Mouse (Mus musculus): ENCODE measurements at regions not wholly inside any gene's neighbourhood (a gene's known extent, or its start where the extent isn't known, plus 50 kb on each side); places are given as distances from the start of the nearest gene placed in this dataset.
"Not testable (repeated sequence)": the region's sequence is repeated elsewhere in the genome, so short reads cannot be mapped to it uniquely, and the experiment has no call there.

DNA sequence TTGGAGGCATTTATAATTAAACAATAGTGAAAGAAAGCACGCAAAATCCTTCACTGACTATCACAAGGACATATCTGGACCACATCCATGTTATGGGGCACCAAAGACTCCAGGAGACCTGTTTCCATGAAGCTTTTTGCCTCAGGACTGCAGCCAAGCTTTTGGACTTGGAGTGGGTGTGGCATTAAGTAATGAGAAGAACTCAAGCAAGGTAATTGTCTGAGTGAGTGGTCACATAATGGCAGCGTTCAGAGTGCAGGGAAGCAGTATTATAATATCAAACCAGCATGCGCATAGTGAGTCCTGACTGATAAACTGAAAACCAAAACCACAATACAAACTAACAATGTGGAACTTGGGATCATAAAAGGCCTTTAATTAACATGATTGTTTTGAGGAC is 208.0 kb upstream of the Edil3 start:
- no peak for TF ChIP-seq POU5F1 (IDR thresholded peaks at IDR 0.05; ENCODE audit: borderline replicate concordance, low read length)
- TF ChIP-seq CTCF (conservative IDR thresholded peaks at IDR 0.05; ENCODE audit: low read length), result no peak
- TF ChIP-seq NANOG (IDR thresholded peaks at IDR 0.05; ENCODE audit: borderline replicate concordance, low read length), result peak; percentile 59; the same call in 1 of the 2 replicates
- Histone ChIP-seq H3K36me3 (ENCODE audit: insufficient read depth, low read length) (no peaks in the 10 kb centered on the region), H3K4me1 (replicated peaks; ENCODE audit: low read depth, low read length) (no peaks in the 10 kb centered on the region; the same call in 1 of the 2 replicates), H3K4me3 (replicated peaks; ENCODE audit: low read length) (no peak overlapping the region), H3K27me3 (ENCODE audit: insufficient read depth, low read length) (no peaks in the 10 kb centered on the region), H3K9me3 (ENCODE audit: low read length) (no peaks in the 10 kb centered on the region)

DNA sequence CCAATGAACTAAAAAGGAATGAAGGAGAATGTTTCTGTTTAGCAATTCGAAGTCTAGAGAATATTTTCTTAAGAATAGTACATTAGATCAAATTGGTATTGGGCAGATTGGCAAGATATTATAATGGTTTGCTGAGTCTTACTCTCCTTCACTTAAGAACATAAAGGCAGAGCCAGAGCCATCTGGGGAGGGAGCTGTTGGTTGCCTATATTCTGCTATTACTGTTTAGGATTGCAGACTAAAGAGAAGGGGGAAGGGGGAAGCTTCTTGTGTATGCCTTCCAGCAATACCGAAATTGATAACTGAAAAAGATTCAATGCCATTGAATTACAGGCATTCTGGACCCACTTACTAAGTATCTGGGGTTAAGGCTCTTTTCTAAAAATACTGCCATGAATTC is 171.1 kb upstream of the Edil3 start:
- TF ChIP-seq NANOG (IDR thresholded peaks at IDR 0.05; ENCODE audit: borderline replicate concordance, low read length) (no peak), CTCF (conservative IDR thresholded peaks at IDR 0.05; ENCODE audit: low read length) (no peak), POU5F1 (IDR thresholded peaks at IDR 0.05; ENCODE audit: borderline replicate concordance, low read length) (no peak)
- Histone ChIP-seq H3K4me3 (replicated peaks; ENCODE audit: low read length) (no peak overlapping the region), H3K4me1 (replicated peaks; ENCODE audit: low read depth, low read length) (no peaks in the 10 kb centered on the region), H3K27me3 (ENCODE audit: insufficient read depth, low read length) (no peaks in the 10 kb centered on the region), H3K36me3 (ENCODE audit: insufficient read depth, low read length) (no peaks in the 10 kb centered on the region), H3K9me3 (ENCODE audit: low read length) (no peaks in the 10 kb centered on the region)

DNA sequence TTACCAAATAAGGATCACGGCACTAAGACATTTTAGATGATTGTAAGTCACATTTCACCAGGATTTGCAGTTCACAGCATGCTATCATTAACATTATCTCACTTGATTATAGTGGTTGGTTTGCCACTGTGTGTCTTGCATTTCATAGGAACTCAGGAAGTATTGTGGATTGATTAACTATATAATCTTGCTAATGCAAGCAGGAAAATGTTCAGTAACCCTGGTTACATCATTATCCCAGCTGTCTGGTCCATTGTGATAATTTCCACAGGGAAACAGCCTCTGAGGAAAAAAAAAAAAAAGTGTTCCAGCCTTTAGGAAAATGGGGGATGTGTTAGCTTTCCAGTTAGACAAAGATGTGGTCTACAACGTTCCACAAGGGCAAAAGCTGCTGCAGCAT is 170.2 kb upstream of the Edil3 start:
- Histone ChIP-seq H3K4me3 (replicated peaks; ENCODE audit: low read length) (no peak overlapping the region), H3K9me3 (ENCODE audit: low read length) (no peaks in the 10 kb centered on the region), H3K27me3 (ENCODE audit: insufficient read depth, low read length) (no peaks in the 10 kb centered on the region), H3K36me3 (ENCODE audit: insufficient read depth, low read length) (no peaks in the 10 kb centered on the region), H3K4me1 (replicated peaks; ENCODE audit: low read depth, low read length) (no peaks in the 10 kb centered on the region)
- TF ChIP-seq CTCF (conservative IDR thresholded peaks at IDR 0.05; ENCODE audit: low read length) (no peak), NANOG (IDR thresholded peaks at IDR 0.05; ENCODE audit: borderline replicate concordance, low read length) (no peak), POU5F1 (IDR thresholded peaks at IDR 0.05; ENCODE audit: borderline replicate concordance, low read length) (no peak)

DNA sequence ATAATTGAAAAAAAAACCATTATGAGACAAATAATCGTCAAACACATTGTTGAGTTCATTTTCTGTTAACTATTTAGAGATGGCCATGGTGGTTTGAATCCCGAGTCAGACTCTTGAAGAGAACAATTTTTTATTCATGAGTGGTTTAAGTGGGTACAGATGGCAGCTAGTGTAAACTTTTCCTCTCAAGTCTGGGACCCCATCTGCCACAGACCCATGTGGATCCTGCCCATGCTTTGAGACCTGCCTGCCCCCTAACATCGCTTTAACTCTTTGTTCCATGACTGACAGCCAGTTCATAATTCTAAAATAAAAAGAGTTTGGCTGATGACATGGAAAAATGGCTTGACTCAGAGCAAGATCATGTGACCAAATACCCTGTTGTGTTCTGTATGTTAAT is 166.2 kb upstream of the Edil3 start:
- TF ChIP-seq CTCF (conservative IDR thresholded peaks at IDR 0.05; ENCODE audit: low read length), result no peak
- no peak for TF ChIP-seq POU5F1 (IDR thresholded peaks at IDR 0.05; ENCODE audit: borderline replicate concordance, low read length)
- no peak for TF ChIP-seq NANOG (IDR thresholded peaks at IDR 0.05; ENCODE audit: borderline replicate concordance, low read length)
- no peaks in the 10 kb centered on the region for H3K9me3 ChIP-seq (ENCODE audit: low read length)
- no peaks in the 10 kb centered on the region for H3K27me3 ChIP-seq (ENCODE audit: insufficient read depth, low read length)
- H3K4me1 ChIP-seq (replicated peaks; ENCODE audit: low read depth, low read length), result no peaks in the 10 kb centered on the region
- H3K36me3 ChIP-seq (ENCODE audit: insufficient read depth, low read length), result no peaks in the 10 kb centered on the region
- H3K4me3 ChIP-seq (replicated peaks; ENCODE audit: low read length), result no peak overlapping the region

DNA sequence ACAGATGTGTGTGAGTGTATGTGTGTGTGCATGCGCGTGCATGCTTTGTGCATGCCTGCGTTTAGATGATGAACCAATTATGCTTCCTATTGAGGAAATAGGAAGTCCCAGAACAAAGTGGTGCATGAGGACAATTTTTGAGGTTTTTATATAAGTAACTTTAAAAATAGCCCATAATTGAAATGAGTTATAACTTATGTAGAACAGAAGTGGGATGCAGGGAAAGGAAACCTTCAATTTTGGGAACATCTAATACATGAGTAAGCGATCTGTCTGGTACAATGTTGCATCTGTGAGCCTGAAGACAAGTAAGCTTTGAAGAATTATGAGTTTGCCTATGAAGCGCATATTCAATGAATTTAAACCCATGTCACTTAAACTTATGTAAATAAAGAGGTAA is 145.4 kb upstream of the Edil3 start:
- no peak overlapping the region for H3K4me3 ChIP-seq (replicated peaks; ENCODE audit: low read length)
- no peaks in the 10 kb centered on the region for H3K4me1 ChIP-seq (replicated peaks; ENCODE audit: low read depth, low read length)
- H3K9me3 ChIP-seq (ENCODE audit: low read length), result peaks cover 5% of the 10 kb centered on the region; the same call in 1 of the 2 replicates
- no peaks in the 10 kb centered on the region for H3K36me3 ChIP-seq (ENCODE audit: insufficient read depth, low read length)
- TF ChIP-seq NANOG (IDR thresholded peaks at IDR 0.05; ENCODE audit: borderline replicate concordance, low read length) (no peak), CTCF (conservative IDR thresholded peaks at IDR 0.05; ENCODE audit: low read length) (no peak), POU5F1 (IDR thresholded peaks at IDR 0.05; ENCODE audit: borderline replicate concordance, low read length) (no peak)
- H3K27me3 ChIP-seq (ENCODE audit: insufficient read depth, low read length), result no peaks in the 10 kb centered on the region

DNA sequence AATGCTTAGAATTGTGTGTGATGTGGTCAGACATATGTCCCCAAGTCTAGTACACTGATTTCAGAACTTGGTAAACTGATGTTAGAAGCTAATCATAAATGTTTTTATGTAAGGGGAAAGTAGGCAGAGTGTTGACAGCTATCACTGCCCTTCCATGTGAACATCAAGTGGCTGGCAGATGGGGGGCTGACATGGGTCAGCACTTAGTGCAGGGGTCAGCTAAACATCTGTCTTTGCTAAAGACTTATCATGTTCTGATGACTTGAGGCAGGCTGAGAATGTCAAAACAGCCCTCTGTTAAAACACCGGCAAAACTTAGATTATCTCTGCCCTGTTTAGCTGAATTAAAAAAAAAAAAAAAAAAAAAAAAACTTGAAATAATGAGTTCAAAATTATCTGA is 116.7 kb upstream of the Edil3 start:
- no peak overlapping the region for H3K4me3 ChIP-seq (replicated peaks; ENCODE audit: low read length)
- no peak for TF ChIP-seq NANOG (IDR thresholded peaks at IDR 0.05; ENCODE audit: borderline replicate concordance, low read length)
- no peak for TF ChIP-seq POU5F1 (IDR thresholded peaks at IDR 0.05; ENCODE audit: borderline replicate concordance, low read length)
- TF ChIP-seq CTCF (conservative IDR thresholded peaks at IDR 0.05; ENCODE audit: low read length), result no peak
- no peaks in the 10 kb centered on the region for H3K4me1 ChIP-seq (replicated peaks; ENCODE audit: low read depth, low read length)

DNA sequence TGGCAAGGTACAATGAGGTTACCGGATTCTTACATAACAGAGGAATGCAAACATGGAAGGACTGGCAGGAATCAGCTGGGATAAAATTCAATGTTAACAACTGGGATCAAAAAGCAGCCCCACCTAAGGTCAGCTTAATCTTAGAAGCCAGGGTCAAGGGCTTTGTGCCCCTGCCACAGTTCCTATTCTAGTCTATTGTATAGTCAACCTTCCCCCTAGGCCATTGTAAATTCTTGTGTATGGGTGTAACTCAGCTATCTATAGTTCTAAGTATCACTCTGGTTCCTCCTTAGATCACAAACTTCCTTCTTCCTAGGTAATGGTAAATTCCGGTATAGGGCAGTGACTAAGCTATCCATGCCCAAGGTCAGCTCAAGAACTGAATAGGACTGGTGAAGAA is 91.6 kb upstream of the Edil3 start:
- H3K36me3 ChIP-seq (ENCODE audit: insufficient read depth, low read length); H3K4me3 ChIP-seq (replicated peaks; ENCODE audit: low read length); H3K27me3 ChIP-seq (ENCODE audit: insufficient read depth, low read length); H3K4me1 ChIP-seq (replicated peaks; ENCODE audit: low read depth, low read length); H3K9me3 ChIP-seq (ENCODE audit: low read length): not testable (repeated sequence)
- peak; percentile 28; the same call in 1 of the 2 replicates for TF ChIP-seq NANOG (IDR thresholded peaks at IDR 0.05; ENCODE audit: borderline replicate concordance, low read length)

More for the DNA sequence above, 116.7 kb upstream of the Edil3 start:
- no peaks in the 10 kb centered on the region for H3K9me3 ChIP-seq (ENCODE audit: low read length)
- no peaks in the 10 kb centered on the region for H3K27me3 ChIP-seq (ENCODE audit: insufficient read depth, low read length)
- no peaks in the 10 kb centered on the region for H3K36me3 ChIP-seq (ENCODE audit: insufficient read depth, low read length)

DNA sequence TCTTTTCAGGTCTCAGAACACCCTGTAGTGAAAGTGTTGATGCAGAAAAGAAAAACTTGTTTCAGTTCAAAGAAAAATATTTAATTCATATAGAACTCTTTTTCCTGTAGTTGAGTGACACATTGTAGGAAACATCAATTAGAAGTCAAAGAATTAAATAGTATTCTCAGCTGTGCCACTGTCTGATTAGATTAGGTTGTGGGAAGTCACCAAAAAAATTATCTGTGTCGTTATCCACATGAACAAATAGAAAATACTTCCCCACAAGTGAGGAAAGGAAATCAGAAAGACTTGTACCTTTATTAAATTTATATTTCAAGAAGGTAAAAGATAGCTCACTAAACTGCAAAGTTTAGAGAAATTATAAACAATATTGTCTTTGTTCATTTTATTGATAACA is 71.4 kb upstream of the Edil3 start:
- H3K27me3 ChIP-seq (ENCODE audit: insufficient read depth, low read length), result no peaks in the 10 kb centered on the region
- TF ChIP-seq NANOG (IDR thresholded peaks at IDR 0.05; ENCODE audit: borderline replicate concordance, low read length), result no peak
- TF ChIP-seq CTCF (conservative IDR thresholded peaks at IDR 0.05; ENCODE audit: low read length), result no peak
- no peak for TF ChIP-seq POU5F1 (IDR thresholded peaks at IDR 0.05; ENCODE audit: borderline replicate concordance, low read length)
- no peaks in the 10 kb centered on the region for H3K9me3 ChIP-seq (ENCODE audit: low read length)
- no peaks in the 10 kb centered on the region for H3K4me1 ChIP-seq (replicated peaks; ENCODE audit: low read depth, low read length)
- no peak overlapping the region for H3K4me3 ChIP-seq (replicated peaks; ENCODE audit: low read length)
- no peaks in the 10 kb centered on the region for H3K36me3 ChIP-seq (ENCODE audit: insufficient read depth, low read length)

Measured in E14TG2a.4 (cell line).